Mouse (Mus musculus) leukemia stem cell, adult 10-12 weeks (primary cell): ENCODE measurements around the gene Nsrp1. TPM values are rescaled to one million over a fixed set of nuclear protein-coding genes. Genes with fewer than 3 reads are reported as not detected.

Source experiments
- polyA plus RNA-seq: library from polyadenylated mRNA; stranded (reverse); fragments of >175 nt; gene quantifications from 2 replicates; pipeline ENCODE4 v1.2.3, GENCODE M21; 2012; ENCODE audit warnings: low replicate concordance

Gene Nsrp1
- 0.37 and 1.6 TPM in 2 replicates for polyA plus RNA-seq

GRCm38 (mm10) chr11:77078273-77079134 is at the start of gene Nsrp1:
Gene Nsrp1, minus strand, starts transcription at chr11:77078435.

GRCm38 (mm10) chr11:76997916-76998704 is 80.1 kb downstream of the Nsrp1 start, which contains the start of gene Slc6a4:
Gene Slc6a4, plus strand, starts transcription at chr11:76998603.

Other genes starting within 250 kb of the Nsrp1 start
- gene Cpd, start 231.4 kb downstream of the Nsrp1 start, polyA plus RNA-seq = 16.0 and 24.1 TPM in 2 replicates
- not detected in 2 replicates for gene Tmigd1, start 176.3 kb downstream of the Nsrp1 start, polyA plus RNA-seq
- 5.4 and 14.8 TPM in 2 replicates for gene Blmh, start 153.6 kb downstream of the Nsrp1 start, polyA plus RNA-seq
- 0.55 TPM in 1 of 2 replicates, not detected in the other for gene Slc6a4, start 79.8 kb downstream of the Nsrp1 start, polyA plus RNA-seq
- gene Efcab5, start 110.5 kb upstream of the Nsrp1 start, polyA plus RNA-seq = 0.10 TPM in 1 of 2 replicates, not detected in the other
- 70.1 and 72.9 TPM in 2 replicates for gene Ssh2, start 137.9 kb upstream of the Nsrp1 start, polyA plus RNA-seq